In the genomic region with DNA sequence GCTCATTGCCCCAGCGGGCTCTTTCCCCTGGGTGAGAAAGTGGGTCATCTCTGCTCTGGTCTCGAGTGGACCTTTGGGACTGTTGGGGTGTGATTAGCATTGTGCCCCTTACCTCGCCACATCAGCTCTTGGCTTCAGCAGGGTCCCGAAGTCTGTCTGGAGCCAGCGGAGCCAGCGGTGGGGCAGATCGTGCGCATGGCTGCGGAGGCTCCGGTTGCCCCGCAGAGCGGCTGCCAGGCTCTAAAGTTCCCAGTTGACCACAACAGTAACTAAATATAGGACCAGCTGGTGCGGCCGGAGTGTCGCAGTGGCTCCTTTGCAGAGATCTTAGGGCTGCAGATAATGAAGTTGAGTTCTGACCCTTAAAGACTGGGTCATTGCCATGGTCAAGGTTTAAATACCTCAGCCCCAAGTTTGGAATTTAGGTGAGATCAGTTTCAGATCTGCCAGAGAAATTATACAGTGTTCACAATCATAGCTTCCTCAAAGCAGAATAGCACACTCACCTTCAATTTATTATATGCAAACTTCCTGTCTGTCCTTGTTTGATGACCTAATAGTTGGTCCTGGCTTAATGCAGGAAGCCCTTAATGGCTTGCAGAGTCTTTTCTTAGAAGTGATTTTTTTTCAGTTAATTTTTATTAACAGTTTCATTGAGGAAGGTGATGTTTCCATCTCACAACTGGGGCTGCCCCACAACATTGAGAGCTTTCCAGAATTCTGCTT, we compare ENCODE assay signal across 8 mouse cellular contexts. TPM values are rescaled to one million over a fixed set of nuclear protein-coding genes. Genes with fewer than 3 reads are reported as not detected.
DNase-seq lines count a peak whose midpoint lies in the region; ATAC-seq and TF ChIP-seq lines count a peak whose summit lies in the region.

No protein-coding gene starts in this region.

- H3K27ac ChIP-seq in bone marrow, adult 2 months (ENCODE audit: control insufficient read depth, insufficient read depth, low read depth, low read length, poor library complexity): peak overlapping the region; percentile 90
- H3K27ac ChIP-seq in limb, embryonic 12.5 days: peak overlapping the region; percentile 79; the same call in 1 of the 2 replicates
- peak overlapping the region; percentile 68 for H3K27ac ChIP-seq in small intestine, adult 2 months (ENCODE audit: insufficient read depth, low read depth, low read length)

- H3K9ac ChIP-seq in limb, embryonic 12.5 days (replicated peaks): peak overlapping the region; percentile 67

- H3K4me2 ChIP-seq in limb, embryonic 12.5 days: peak overlapping the region; percentile 86

- TF ChIP-seq POLR2A in bone marrow, adult 2 months (IDR thresholded peaks at IDR 0.05; ENCODE audit: borderline replicate concordance, control insufficient read depth, low read depth, low read length): no peak
- TF ChIP-seq POLR2A in small intestine, adult 2 months (IDR thresholded peaks at IDR 0.05; ENCODE audit: low read depth, low read length): no peak

- H3K9me3 ChIP-seq in limb, embryonic 12.5 days: no peaks in the 10 kb centered on the region

- no peak for ATAC-seq in limb, embryonic 12.5 days (ENCODE audit: insufficient number of reproducible peaks, insufficient read depth, low FRiP score, low TSS enrichment, low read depth)

- 3% methylated on average over 15 of the region's 15 CpGs for WGBS in bone marrow, adult 2 months
- 2% methylated on average over 15 of the region's 15 CpGs for WGBS in limb, embryonic 12.5 days
- 31% methylated on average over 15 of the region's 15 CpGs for WGBS in small intestine, adult 2 months

- no peaks in the 10 kb centered on the region for H3K36me3 ChIP-seq in limb, embryonic 12.5 days
- H3K36me3 ChIP-seq in small intestine, adult 2 months (ENCODE audit: control insufficient read depth, insufficient read depth, low read length): no peaks in the 10 kb centered on the region

- H3K4me1 ChIP-seq in bone marrow, adult 2 months (ENCODE audit: control insufficient read depth, insufficient read depth, low read length): peaks cover 1% of the 10 kb centered on the region; the same call in 1 of the 2 replicates
- peaks cover 19% of the 10 kb centered on the region for H3K4me1 ChIP-seq in limb, embryonic 12.5 days (replicated peaks)
- peaks cover 5% of the 10 kb centered on the region for H3K4me1 ChIP-seq in small intestine, adult 2 months (ENCODE audit: control insufficient read depth, insufficient read depth, insufficient read length, low read length)

- DNase-seq in embryo, embryonic 10.5 days (ENCODE audit: low spot score): peak; percentile 37
- no peak for DNase-seq in embryo, embryonic 10 days (ENCODE audit: low spot score)
- DNase-seq in heart, adult 18-20 months: peak; percentile 49 to 52
- no peak for DNase-seq in frontal cortex, adult 2 months (ENCODE audit: extremely low spot score in 1 of 2, low spot score in 1 of 2)
- no peak for DNase-seq in kidney, postnatal 14 days

- TF ChIP-seq CTCF in bone marrow, adult 2 months (IDR thresholded peaks at IDR 0.05; ENCODE audit: control insufficient read depth, insufficient read depth, low read length): no peak
- no peak for TF ChIP-seq CTCF in small intestine, adult 2 months (IDR thresholded peaks at IDR 0.05; ENCODE audit: extremely low read depth, insufficient read length, insufficient replicate concordance, low read depth, low read length)

- H3K27me3 ChIP-seq in limb, embryonic 12.5 days: no peaks in the 10 kb centered on the region
- H3K27me3 ChIP-seq in small intestine, adult 2 months (ENCODE audit: control insufficient read depth, insufficient read depth, low read length): no peaks in the 10 kb centered on the region

- peak overlapping the region; percentile 94 for H3K4me3 ChIP-seq in bone marrow, adult 2 months (replicated peaks; ENCODE audit: control insufficient read depth, low read depth, low read length)
- H3K4me3 ChIP-seq in limb, embryonic 12.5 days (replicated peaks): peak overlapping the region; percentile 68
- peak overlapping the region; percentile 73 for H3K4me3 ChIP-seq in small intestine, adult 2 months (ENCODE audit: low read depth, low read length)

RNA-seq across cellular contexts. Expression of a gene that starts 1.0 kb away (rescaled TPM):
- 4.5 and 7.2 TPM in 2 replicates for polyA plus RNA-seq in bone marrow, adult 2 months (2011; ENCODE audit: insufficient read depth, insufficient read length, low replicate concordance, missing spikeins)
- total RNA-seq in heart, adult 18-20 months (2021): 10 to 100 TPM; 32.8 to 39.8 TPM
- 11.3 and 11.6 TPM in 2 replicates for polyA plus RNA-seq in limb, embryonic 12.5 days (2016; fragmentation: Nextera tagmentation; extraction: Ambion mirVana)
- 6.0 and 7.4 TPM in 2 replicates for polyA plus RNA-seq in small intestine, adult 2 months (2012; rRNA removed)
- polyA plus RNA-seq in frontal cortex, adult 2 months (2012; rRNA removed): 20.3 and 22.3 TPM in 2 replicates

RNA-seq across cellular contexts. Expression of a gene that starts 24.1 kb away (rescaled TPM):
- polyA plus RNA-seq in bone marrow, adult 2 months (2011; ENCODE audit: insufficient read depth, insufficient read length, low replicate concordance, missing spikeins): 25.6 and 39.8 TPM in 2 replicates
- total RNA-seq in heart, adult 18-20 months (2021): 10 to 100 TPM; 63.9 to 82.2 TPM
- polyA plus RNA-seq in limb, embryonic 12.5 days (2016; fragmentation: Nextera tagmentation; extraction: Ambion mirVana): 60.2 and 72.2 TPM in 2 replicates
- 71.2 and 131 TPM in 2 replicates for polyA plus RNA-seq in small intestine, adult 2 months (2012; rRNA removed)
- polyA plus RNA-seq in frontal cortex, adult 2 months (2012; rRNA removed): 27.3 and 28.9 TPM in 2 replicates

RNA-seq across cellular contexts. Expression of a gene that starts 58.8 kb away (rescaled TPM):
- polyA plus RNA-seq in bone marrow, adult 2 months (2011; ENCODE audit: insufficient read depth, insufficient read length, low replicate concordance, missing spikeins): 4.3 TPM in 1 of 2 replicates, not detected in the other
- total RNA-seq in heart, adult 18-20 months (2021): not detected
- 0.26 TPM in 1 of 2 replicates, not detected in the other for polyA plus RNA-seq in limb, embryonic 12.5 days (2016; fragmentation: Nextera tagmentation; extraction: Ambion mirVana)
- 0.13 TPM in 1 of 2 replicates, not detected in the other for polyA plus RNA-seq in small intestine, adult 2 months (2012; rRNA removed)
- polyA plus RNA-seq in frontal cortex, adult 2 months (2012; rRNA removed): 0.38 and 0.70 TPM in 2 replicates

Comparison
In these comparisons a context has a peak if more than half of its experiments do, and no peak if none do; other contexts are left out.
1. DNase-seq: peak in embryo, embryonic 10.5 days (single experiment) and heart, adult 18-20 months (2 of 2); none in embryo, embryonic 10 days (single experiment), frontal cortex, adult 2 months (0 of 2) and kidney, postnatal 14 days (single experiment).
2. Peak in every context shown above with its lines, with median percentiles within 50 percentile points of each other: H3K27ac ChIP-seq and H3K4me3 ChIP-seq.